Mouse (Mus musculus) v-Abl transformed pro-B cells (cell line): Measurements from ENCODE around the gene Dync2li1.

ENCODE experiments used
- in situ Hi-C, 2 experiments: fragments of 400-800 bp; cut with MboI; formaldehyde crosslinking; loops; one replicate each; pipeline ENCODE4 v1.15.1; 2025; ENCODE audit not compliant: unreplicated experiment in 2 of 2

Gene Dync2li1

GRCm38 (mm10) chr17:84644292-84645050 is 18.2 kb downstream of the Dync2li1 start:
- in situ Hi-C loops = no loop called here

GRCm38 (mm10) chr17:84645119-84645518 is 18.8 kb downstream of the Dync2li1 start:
- in situ Hi-C loops = no loop called here

GRCm38 (mm10) chr17:84645894-84646293 is 19.6 kb downstream of the Dync2li1 start:
- in situ Hi-C loops = no loop called here

- in situ Hi-C loops = no loop called here
Measured at GRCm38 (mm10) chr17:84646477-84646876, 20.2 kb downstream of the Dync2li1 start.

GRCm38 (mm10) chr17:84647630-84648029 is 21.3 kb downstream of the Dync2li1 start:
- in situ Hi-C loops = no loop called here

- in situ Hi-C loops = no loop called here
Measured at GRCm38 (mm10) chr17:84650302-84651017, 24.2 kb downstream of the Dync2li1 start.

- in situ Hi-C loops = no loop called here
Measured at GRCm38 (mm10) chr17:84653544-84653943, 27.2 kb downstream of the Dync2li1 start.

GRCm38 (mm10) chr17:84656205-84656604 is 29.9 kb downstream of the Dync2li1 start:
- in situ Hi-C loops = no loop called here

GRCm38 (mm10) chr17:84656653-84657421 is 30.5 kb downstream of the Dync2li1 start:
- in situ Hi-C loops = no loop called here

- in situ Hi-C loops = no loop called here
Measured at GRCm38 (mm10) chr17:84657422-84657732, 31.1 kb downstream of the Dync2li1 start.

- in situ Hi-C loops = no loop called here
Measured at GRCm38 (mm10) chr17:84657782-84658181, 31.5 kb downstream of the Dync2li1 start.

- in situ Hi-C loops = no loop called here
Measured at GRCm38 (mm10) chr17:84658195-84658594, 31.9 kb downstream of the Dync2li1 start.

GRCm38 (mm10) chr17:84658951-84659350 is 32.7 kb downstream of the Dync2li1 start:
- in situ Hi-C loops = no loop called here

- in situ Hi-C loops = no loop called here
Measured at GRCm38 (mm10) chr17:84665053-84665452, 38.8 kb downstream of the Dync2li1 start.

- in situ Hi-C loops = no loop called here
Measured at GRCm38 (mm10) chr17:84665691-84666090, 39.4 kb downstream of the Dync2li1 start.

- in situ Hi-C loops = no loop called here
Measured at GRCm38 (mm10) chr17:84667848-84668247, 41.6 kb downstream of the Dync2li1 start.

GRCm38 (mm10) chr17:84672376-84673369 is 46.4 kb downstream of the Dync2li1 start:
- in situ Hi-C loops = no loop called here

GRCm38 (mm10) chr17:84674048-84674447 is 47.8 kb downstream of the Dync2li1 start:
- in situ Hi-C loops = no loop called here

- in situ Hi-C loops = loop anchor here (25.0 kb wide), 1 partner anchor 962 kb away; no protein-coding TSS in a partner anchor
Measured at GRCm38 (mm10) chr17:84675204-84675603, 48.9 kb downstream of the Dync2li1 start.

GRCm38 (mm10) chr17:84675951-84676366 is 49.7 kb downstream of the Dync2li1 start, which contains the start of gene Abcg8:
Gene Abcg8 (plus strand): TSS chr17:84676302.
- in situ Hi-C loops = loop anchor here (25.0 kb wide), 1 partner anchor 961 kb away; no protein-coding TSS in a partner anchor
